Mouse (Mus musculus) lung, embryonic 16.5 days (tissue): ENCODE results near the gene Tubal3. TPM values are rescaled to one million over a fixed set of nuclear protein-coding genes. Genes with fewer than 3 reads are reported as not detected.
"Not testable (repeated sequence)": the region's sequence is repeated elsewhere in the genome, so short reads cannot be mapped to it uniquely, and the experiment has no call there.

Source experiments
- ATAC-seq: fragments of 200-750 bp; cut with Nextera tagmentation; 2 replicates; pipeline ENCODE4 v1.8.0; 2017; ENCODE audit warnings: low read depth, mild to moderate bottlenecking, moderate library complexity
- H3K27ac ChIP-seq: fragments of 300-500 bp; sonication (generic); 2 replicates; pipeline ENCODE4 v1.5.1; 2014; ENCODE audit warnings: mild to moderate bottlenecking, control low read depth, low read length
- H3K27me3 ChIP-seq: fragments of 300-500 bp; sonication (generic); 2 replicates; pipeline ENCODE4 v1.6.1; 2014; ENCODE audit warnings: low read depth, low read length, mixed read lengths; ENCODE audit not compliant: control insufficient read depth, insufficient read depth
- H3K36me3 ChIP-seq: fragments of 300-500 bp; sonication (generic); 2 replicates; pipeline ENCODE4 v1.6.1; 2014; ENCODE audit warnings: low read length; ENCODE audit not compliant: control insufficient read depth, insufficient read depth
- H3K4me1 ChIP-seq: fragments of 300-500 bp; sonication (generic); replicated peaks from 2 replicates; pipeline ENCODE4 v1.6.1; 2014; ENCODE audit warnings: low read length, mixed read lengths; ENCODE audit not compliant: control insufficient read depth, insufficient read depth
- H3K4me2 ChIP-seq: fragments of 300-500 bp; sonication (generic); 2 replicates; pipeline ENCODE4 v1.6.1; 2014; ENCODE audit warnings: low read depth, low read length, control low read depth
- H3K4me3 ChIP-seq: fragments of 300-500 bp; sonication (generic); 2 replicates; pipeline ENCODE4 v1.5.1; 2014; ENCODE audit warnings: mild to moderate bottlenecking, low read length, control low read depth
- H3K9ac ChIP-seq: fragments of 300-500 bp; sonication (generic); 2 replicates; pipeline ENCODE4 v1.6.1; 2014; ENCODE audit warnings: low read length, control low read depth
- H3K9me3 ChIP-seq: fragments of 300-500 bp; sonication (generic); 2 replicates; pipeline ENCODE4 v1.6.1; 2016; ENCODE audit warnings: low read length; ENCODE audit not compliant: control insufficient read depth
- WGBS: fragments of 180-500 bp; shearing (Covaris S2); extraction: QIAGEN DNeasy Blood & Tissue Kit; methylation state at CpG from one replicate; pipeline ENCODE4 v1.1.7; 2014; 5-methylcytosine and 5-hydroxymethylcytosine counted together
- polyA plus RNA-seq: library from polyadenylated mRNA; unstranded; fragments of >200 nt; fragmentation: Nextera tagmentation; extraction: Ambion mirVana; gene quantifications from 2 replicates; pipeline ENCODE4 v1.2.1, GENCODE M21; 2015

The Tubal3 gene
- polyA plus RNA-seq, 1 experiment from 2014 or later: not detected

DNA sequence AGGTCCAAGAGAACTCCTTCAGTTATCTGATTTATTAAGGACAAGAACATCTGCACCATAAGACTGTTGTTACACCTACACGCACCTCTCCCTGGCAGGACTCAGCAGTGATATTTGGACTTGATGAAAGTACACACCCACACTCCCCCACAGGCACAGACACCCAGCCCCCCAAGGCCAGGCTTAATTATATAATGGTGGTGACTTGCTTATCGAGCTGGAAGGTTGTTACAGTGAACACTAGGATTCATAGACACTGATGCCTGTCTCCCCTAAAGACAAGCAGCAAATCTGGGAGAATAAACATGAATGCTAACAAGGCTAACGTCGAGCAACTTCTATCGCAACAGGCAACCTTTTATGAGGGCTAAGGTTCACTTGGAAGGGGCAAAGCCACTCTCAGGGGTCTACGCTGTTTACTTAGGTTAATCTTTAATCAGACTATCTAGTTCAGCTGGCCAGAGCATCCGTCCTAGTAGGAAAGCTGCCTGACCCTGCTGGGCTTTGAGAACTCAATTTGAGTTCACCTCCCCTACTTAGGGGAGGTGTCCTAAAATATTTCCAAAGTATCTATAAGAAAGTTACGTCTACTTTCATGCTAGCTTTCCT is 26.5 kb upstream of the Tubal3 start:
- peak overlapping the region; percentile 68 for H3K4me2 ChIP-seq
- peak overlapping the region; percentile 74 for H3K4me3 ChIP-seq
- H3K27ac ChIP-seq: peak overlapping the region; percentile 19
- no peak for ATAC-seq
- H3K9me3 ChIP-seq: no peaks in the 10 kb centered on the region
- peaks cover 16% of the 10 kb centered on the region for H3K36me3 ChIP-seq
- WGBS: 30% methylated on average over 8 of the region's 8 CpGs
- H3K9ac ChIP-seq: peak overlapping the region; percentile 69
- H3K27me3 ChIP-seq: no peaks in the 10 kb centered on the region
- H3K4me1 ChIP-seq: peaks cover 8% of the 10 kb centered on the region

GRCm38 (mm10) chr13:3892601-3893000 is 25.5 kb upstream of the Tubal3 start:
- ATAC-seq: no peak
- no peaks in the 10 kb centered on the region for H3K9me3 ChIP-seq
- peak overlapping the region; percentile 74 for H3K4me3 ChIP-seq
- peak overlapping the region; percentile 68 for H3K4me2 ChIP-seq
- peak overlapping the region; percentile 69 for H3K9ac ChIP-seq
- H3K27me3 ChIP-seq: no peaks in the 10 kb centered on the region
- H3K36me3 ChIP-seq: peaks cover 6% of the 10 kb centered on the region
- peaks cover 8% of the 10 kb centered on the region for H3K4me1 ChIP-seq
- no peak overlapping the region for H3K27ac ChIP-seq
- WGBS: 3% methylated on average over 7 of the region's 7 CpGs

DNA sequence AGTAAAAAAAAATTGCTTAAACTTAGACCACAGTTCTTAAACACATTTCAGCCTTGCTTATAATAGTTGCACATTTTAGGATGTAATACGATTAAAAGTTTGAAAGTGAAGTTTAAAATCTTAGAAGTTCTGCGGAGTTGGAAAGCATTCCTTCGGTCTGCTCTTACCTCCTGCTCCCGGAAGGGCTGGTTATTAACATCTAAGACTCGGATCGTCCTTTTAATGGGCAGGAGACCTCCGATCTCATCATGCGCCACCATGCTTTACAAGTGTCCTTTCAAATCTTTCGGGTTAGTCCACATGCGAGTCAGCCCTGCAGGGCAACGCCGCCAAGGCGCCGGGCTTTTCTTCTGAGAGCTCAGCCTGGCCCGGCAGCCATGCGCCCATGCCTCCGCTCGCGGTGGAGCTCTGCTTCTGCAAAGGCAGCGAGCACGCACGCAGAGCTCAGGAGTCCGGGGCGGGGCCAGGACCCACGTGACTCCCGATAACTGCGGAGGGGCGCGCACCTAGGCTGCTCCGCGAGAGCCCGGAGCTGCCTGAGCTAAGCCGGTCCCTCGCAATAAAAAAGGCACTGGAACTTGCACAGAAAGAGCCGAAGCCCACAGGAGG is 24.8 kb upstream of the Tubal3 start:
- no peaks in the 10 kb centered on the region; the same call in 1 of the 2 replicates for H3K36me3 ChIP-seq
- H3K27ac ChIP-seq: peak overlapping the region; percentile 81
- H3K9me3 ChIP-seq: no peaks in the 10 kb centered on the region
- ATAC-seq: peak; percentile 98
- peak overlapping the region; percentile 68 for H3K4me2 ChIP-seq
- no peaks in the 10 kb centered on the region for H3K27me3 ChIP-seq
- H3K4me3 ChIP-seq: peak overlapping the region; percentile 74
- H3K9ac ChIP-seq: peak overlapping the region; percentile 77
- H3K4me1 ChIP-seq: peaks cover 8% of the 10 kb centered on the region
- under 1% methylated on average over 35 of the region's 35 CpGs for WGBS

GRCm38 (mm10) chr13:3894549-3894948 is 23.5 kb upstream of the Tubal3 start:
- Histone ChIP-seq H3K4me2 (no peak overlapping the region), H3K9ac (no peak overlapping the region), H3K27ac (no peak overlapping the region), H3K36me3 (no peaks in the 10 kb centered on the region; the same call in 1 of the 2 replicates), H3K4me3 (no peak overlapping the region), H3K27me3 (no peaks in the 10 kb centered on the region), H3K9me3 (no peaks in the 10 kb centered on the region), H3K4me1 (peaks cover 5% of the 10 kb centered on the region)
- 69% methylated on average over 8 of the region's 8 CpGs for WGBS
- ATAC-seq: no peak

DNA sequence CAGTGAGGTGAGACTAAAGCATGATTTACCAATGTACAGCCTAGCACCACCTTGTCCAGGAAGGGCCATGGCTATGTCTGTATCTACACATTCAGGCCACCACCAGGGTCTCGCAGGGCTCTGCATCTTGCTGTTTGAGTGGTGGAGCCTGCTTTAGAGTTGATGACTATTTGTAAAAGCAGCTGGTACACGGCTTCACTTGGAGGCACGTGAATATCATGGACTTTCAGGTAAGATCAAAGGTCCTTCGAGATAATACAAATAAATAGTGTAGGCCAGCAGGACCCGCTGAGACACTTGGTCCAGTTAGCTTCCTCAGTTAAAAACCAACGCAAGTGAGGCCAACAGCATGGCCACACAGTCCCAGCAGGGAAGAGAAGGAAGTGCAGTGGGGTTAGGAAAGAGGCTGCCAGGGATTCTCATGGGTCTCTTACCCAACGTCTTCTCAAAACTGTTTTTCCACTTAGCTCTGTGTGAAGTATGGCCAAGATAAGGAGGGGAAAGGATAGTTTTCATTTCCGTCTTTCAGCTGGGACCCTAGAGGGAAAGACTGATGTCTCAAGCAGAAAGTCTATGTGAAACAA is 22.6 kb upstream of the Tubal3 start:
- ATAC-seq: no peak
- H3K9ac ChIP-seq: no peak overlapping the region
- peaks cover 3% of the 10 kb centered on the region; the same call in 1 of the 2 replicates for H3K4me1 ChIP-seq
- H3K4me2 ChIP-seq: no peak overlapping the region
- 72% methylated on average over 8 of the region's 8 CpGs for WGBS
- H3K27ac ChIP-seq: no peak overlapping the region
- H3K27me3 ChIP-seq: no peaks in the 10 kb centered on the region
- no peak overlapping the region for H3K4me3 ChIP-seq
- H3K9me3 ChIP-seq: no peaks in the 10 kb centered on the region
- H3K36me3 ChIP-seq: no peaks in the 10 kb centered on the region; the same call in 1 of the 2 replicates

GRCm38 (mm10) chr13:3896032-3896431 is 22.0 kb upstream of the Tubal3 start:
- 79% methylated on average over 6 of the region's 6 CpGs for WGBS
- ATAC-seq: no peak
- no peaks in the 10 kb centered on the region for H3K9me3 ChIP-seq
- H3K9ac ChIP-seq: no peak overlapping the region
- no peaks in the 10 kb centered on the region for H3K27me3 ChIP-seq
- H3K4me2 ChIP-seq: no peak overlapping the region
- no peak overlapping the region for H3K4me3 ChIP-seq
- H3K36me3 ChIP-seq: no peaks in the 10 kb centered on the region; the same call in 1 of the 2 replicates
- H3K4me1 ChIP-seq: peaks cover 3% of the 10 kb centered on the region; the same call in 1 of the 2 replicates
- H3K27ac ChIP-seq: no peak overlapping the region

DNA sequence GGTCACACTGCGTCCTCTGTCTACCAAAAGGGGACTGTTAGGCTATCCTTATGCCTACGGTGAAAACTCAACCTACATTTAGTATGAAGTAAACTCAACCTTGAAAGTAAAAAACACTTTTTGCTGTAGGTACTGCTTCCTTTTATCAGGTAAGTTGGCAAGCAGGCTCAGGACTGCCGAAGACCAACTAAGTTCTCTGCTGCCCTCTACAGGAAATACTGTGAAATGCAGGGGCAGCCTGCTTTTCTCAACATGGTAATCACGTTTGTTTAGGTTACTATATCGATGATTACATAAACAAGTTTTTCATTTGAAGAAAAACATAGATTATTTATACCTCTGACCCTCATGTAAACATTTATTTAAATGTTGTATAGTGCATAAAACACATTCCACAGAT is 21.2 kb upstream of the Tubal3 start:
- Histone ChIP-seq H3K4me3 (no peak overlapping the region), H3K9ac (no peak overlapping the region), H3K4me1 (peaks cover 3% of the 10 kb centered on the region; the same call in 1 of the 2 replicates), H3K36me3 (no peaks in the 10 kb centered on the region; the same call in 1 of the 2 replicates), H3K27me3 (no peaks in the 10 kb centered on the region), H3K9me3 (no peaks in the 10 kb centered on the region), H3K27ac (no peak overlapping the region), H3K4me2 (no peak overlapping the region)
- WGBS: 24% methylated on average over 5 of the region's 5 CpGs
- no peak for ATAC-seq

DNA sequence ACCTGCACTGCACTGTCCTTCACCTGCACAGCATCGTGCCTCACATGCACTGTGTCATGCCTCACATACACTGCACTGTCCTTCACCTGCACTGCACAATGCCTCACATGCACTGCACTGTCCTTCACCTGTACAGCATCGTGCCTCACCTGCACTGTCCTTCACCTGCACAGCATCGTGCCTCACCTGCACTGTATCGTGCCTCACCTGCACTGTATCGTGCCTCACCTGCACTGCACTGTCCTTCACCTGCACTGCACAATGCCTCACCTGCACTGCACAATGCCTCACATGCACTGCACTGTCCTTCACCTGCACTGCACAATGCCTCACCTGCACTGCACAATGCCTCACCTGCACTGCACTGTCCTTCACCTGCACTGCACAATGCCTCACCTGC is 19.9 kb upstream of the Tubal3 start:
- H3K9ac ChIP-seq, H3K4me1 ChIP-seq, H3K27ac ChIP-seq, ATAC-seq, H3K36me3 ChIP-seq, H3K4me2 ChIP-seq, H3K9me3 ChIP-seq, H3K4me3 ChIP-seq, H3K27me3 ChIP-seq: not testable (repeated sequence)
- 90% methylated on average over 5 of the region's 5 CpGs for WGBS

- H3K9me3 ChIP-seq: no peaks in the 10 kb centered on the region
- H3K27ac ChIP-seq: no peak overlapping the region
- H3K4me1 ChIP-seq: no peaks in the 10 kb centered on the region
- H3K9ac ChIP-seq: no peak overlapping the region
- H3K27me3 ChIP-seq: no peaks in the 10 kb centered on the region
- no peak for ATAC-seq
- 88% methylated on average over 9 of the region's 9 CpGs for WGBS
- no peaks in the 10 kb centered on the region; the same call in 1 of the 2 replicates for H3K36me3 ChIP-seq
- no peak overlapping the region for H3K4me2 ChIP-seq
- H3K4me3 ChIP-seq: no peak overlapping the region
Observed at GRCm38 (mm10) chr13:3899301-3899700, 18.8 kb upstream of the Tubal3 start.
